Mouse (Mus musculus) WW6 (cell line): ENCODE measurements around the gene Kif1a.

ENCODE experiments used
- DNase-seq: peaks from one replicate; pipeline ENCODE4 v3.0.0-alpha.2; 2013; ENCODE audit warnings: low read depth, low spot score

Gene Kif1a

GRCm38 (mm10) chr1:93020602-93021001 is 81.1 kb downstream of the Kif1a start:
- no peak for DNase-seq

- no peak for DNase-seq
These were observed 83.0 kb downstream of the Kif1a start for GRCm38 (mm10) chr1:93018716-93019115.

- no peak for DNase-seq
These were observed 86.6 kb downstream of the Kif1a start for GRCm38 (mm10) chr1:93015136-93015535.

- DNase-seq, result peak; percentile 39
These were observed 87.3 kb downstream of the Kif1a start for GRCm38 (mm10) chr1:93014460-93014859.

- DNase-seq, result no peak
These were observed 88.4 kb downstream of the Kif1a start for GRCm38 (mm10) chr1:93013367-93013766.

- DNase-seq, result no peak
These were observed 89.6 kb downstream of the Kif1a start for GRCm38 (mm10) chr1:93012103-93012585.

GRCm38 (mm10) chr1:93010731-93011130 is 91.0 kb downstream of the Kif1a start:
- DNase-seq, result no peak

- DNase-seq, result no peak
These were observed 92.6 kb downstream of the Kif1a start for GRCm38 (mm10) chr1:93009196-93009595.

- DNase-seq, result no peak
These were observed 95.7 kb downstream of the Kif1a start, which contains the start of gene Aqp12 for GRCm38 (mm10) chr1:93006061-93006460. Gene Aqp12, plus strand, starts transcription at chr1:93006334.

- no peak for DNase-seq
These were observed 108.9 kb downstream of the Kif1a start for GRCm38 (mm10) chr1:92992880-92993279.

- no peak for DNase-seq
These were observed 109.4 kb downstream of the Kif1a start for GRCm38 (mm10) chr1:92992214-92992855.

GRCm38 (mm10) chr1:92989891-92990290 is 111.9 kb downstream of the Kif1a start:
- no peak for DNase-seq

GRCm38 (mm10) chr1:92988894-92989293 is 112.9 kb downstream of the Kif1a start:
- no peak for DNase-seq

GRCm38 (mm10) chr1:92984999-92985398 is 116.8 kb downstream of the Kif1a start:
- no peak for DNase-seq

GRCm38 (mm10) chr1:92982931-92983605 is 118.7 kb downstream of the Kif1a start:
- DNase-seq, result no peak

GRCm38 (mm10) chr1:92981056-92981845 is 120.5 kb downstream of the Kif1a start:
- no peak for DNase-seq

- DNase-seq, result no peak
These were observed 122.6 kb downstream of the Kif1a start for GRCm38 (mm10) chr1:92979073-92979602.

GRCm38 (mm10) chr1:92978645-92979044 is 123.1 kb downstream of the Kif1a start:
- DNase-seq, result peak; percentile 7

GRCm38 (mm10) chr1:92976141-92976566 is 125.6 kb downstream of the Kif1a start:
- no peak for DNase-seq

GRCm38 (mm10) chr1:92972854-92973253 is 128.9 kb downstream of the Kif1a start:
- DNase-seq, result no peak

GRCm38 (mm10) chr1:92971879-92972795 is 129.6 kb downstream of the Kif1a start:
- no peak for DNase-seq
